Mouse (Mus musculus) hindbrain, embryonic 11.5 days (tissue): ENCODE results near the gene Gm20388. TPM values are rescaled to one million over a fixed set of nuclear protein-coding genes. Genes with fewer than 3 reads are reported as not detected.

Experiments used
- ATAC-seq: fragments of 200-750 bp; cut with Nextera tagmentation; 2 replicates; pipeline ENCODE4 v1.8.0; 2017; ENCODE audit warnings: mild to moderate bottlenecking, moderate TSS enrichment, moderate library complexity; ENCODE audit not compliant: low FRiP score
- DNase-seq: peaks from one replicate; pipeline ENCODE4 v3.0.0-alpha.2; 2015; ENCODE audit warnings: low spot score
- H3K27ac ChIP-seq: fragments of 300-500 bp; sonication (generic); 2 replicates; pipeline ENCODE4 v1.5.1; 2014; ENCODE audit warnings: mild to moderate bottlenecking, low read depth, low read length
- H3K27me3 ChIP-seq: fragments of 300-500 bp; sonication (generic); 2 replicates; pipeline ENCODE4 v1.6.1; 2014; ENCODE audit warnings: mild to moderate bottlenecking, low read length, moderate library complexity, mixed read lengths; ENCODE audit not compliant: control insufficient read depth, insufficient read depth
- H3K36me3 ChIP-seq: fragments of 300-500 bp; sonication (generic); 2 replicates; pipeline ENCODE4 v1.6.1; 2014; ENCODE audit warnings: mild to moderate bottlenecking, low read length, moderate library complexity, mixed read lengths; ENCODE audit not compliant: control insufficient read depth, insufficient read depth
- H3K4me1 ChIP-seq: fragments of 300-500 bp; sonication (generic); replicated peaks from 2 replicates; pipeline ENCODE4 v1.6.1; 2014; ENCODE audit warnings: low read length, mixed read lengths; ENCODE audit not compliant: control insufficient read depth, insufficient read depth
- H3K4me2 ChIP-seq: fragments of 300-500 bp; sonication (generic); replicated peaks from 2 replicates; pipeline ENCODE4 v1.6.1; 2014; ENCODE audit warnings: mild to moderate bottlenecking, low read depth, low read length
- H3K4me3 ChIP-seq: fragments of 300-500 bp; sonication (generic); 2 replicates; pipeline ENCODE4 v1.5.1; 2014; ENCODE audit warnings: low read depth, low read length
- H3K9ac ChIP-seq: fragments of 300-500 bp; sonication (generic); 2 replicates; pipeline ENCODE4 v1.6.1; 2014; ENCODE audit warnings: low read depth, low read length
- H3K9me3 ChIP-seq: fragments of 300-500 bp; sonication (generic); 2 replicates; pipeline ENCODE4 v1.6.1; 2016; ENCODE audit warnings: low read length; ENCODE audit not compliant: control insufficient read depth
- WGBS: fragments of 180-500 bp; shearing (Covaris S2); extraction: QIAGEN DNeasy Blood & Tissue Kit; methylation state at CpG from one replicate; pipeline ENCODE4 v1.1.7; 2014; 5-methylcytosine and 5-hydroxymethylcytosine counted together
- polyA plus RNA-seq: library from polyadenylated mRNA; unstranded; fragments of >200 nt; fragmentation: Nextera tagmentation; extraction: Ambion mirVana; gene quantifications from 2 replicates; pipeline ENCODE4 v1.2.1, GENCODE M21; 2014

Gm20388 gene
- polyA plus RNA-seq, 1 experiment from 2014 or later: 11.8 TPM

DNA sequence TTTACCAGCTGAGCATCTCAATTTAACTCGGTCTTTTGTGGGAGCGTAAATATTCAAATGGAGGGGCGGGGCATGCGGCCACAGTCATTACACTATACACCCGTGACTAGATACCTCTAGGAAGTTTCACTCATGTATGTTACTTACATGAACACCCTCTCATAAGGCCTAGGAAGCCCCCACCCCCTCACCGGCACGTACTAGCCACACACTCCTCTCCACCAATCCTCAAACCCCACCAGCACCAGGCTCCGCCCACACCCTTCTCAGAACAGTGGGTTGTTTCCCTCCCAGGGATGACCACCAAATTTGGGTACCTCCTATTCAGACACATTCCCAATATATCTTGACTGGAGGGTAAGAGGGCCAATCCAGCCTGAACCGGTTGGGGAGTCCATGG lies 696.8 kb downstream of the Gm20388 start:
- 88% methylated on average over 9 of the region's 9 CpGs for WGBS
- H3K4me2 ChIP-seq: no peak overlapping the region

DNA sequence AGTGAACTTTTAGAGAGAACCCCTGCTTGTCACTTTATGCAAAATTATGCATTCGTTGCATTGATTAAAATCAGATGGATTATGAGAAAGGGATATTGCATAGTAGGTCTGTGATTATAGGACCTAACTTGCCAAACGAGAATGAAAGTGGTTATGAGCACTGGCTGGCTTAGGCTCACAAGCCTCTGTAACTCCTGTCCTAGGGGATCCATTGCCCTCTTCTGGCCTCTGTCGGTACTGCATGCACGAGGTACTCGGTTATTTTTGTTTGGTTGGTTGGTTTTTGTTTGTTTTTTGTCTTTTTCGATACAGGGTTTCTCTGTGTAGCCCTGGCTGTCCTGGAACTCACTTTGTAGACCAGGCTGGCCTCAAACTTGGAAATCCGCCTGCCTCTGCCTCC lies 697.2 kb downstream of the Gm20388 start:
- H3K4me1 ChIP-seq: 0 out of 2 replicates have a peak, but pooled peaks cover under 1% of the 10 kb centered on the region
- ATAC-seq (peak; percentile 60; the same call in 1 of the 2 replicates), DNase-seq (peak; percentile 84)
- H3K9me3 ChIP-seq: no peaks in the 10 kb centered on the region
- WGBS: 13% methylated on average over 7 of the region's 7 CpGs
- H3K27ac ChIP-seq: no peak overlapping the region
- no peak overlapping the region for H3K4me2 ChIP-seq
- no peaks in the 10 kb centered on the region for H3K36me3 ChIP-seq
- 0 out of 2 replicates have a peak, but pooled peaks cover 4% of the 10 kb centered on the region for H3K27me3 ChIP-seq
- no peak overlapping the region for H3K9ac ChIP-seq
- no peak overlapping the region for H3K4me3 ChIP-seq

More for the DNA sequence above, 696.8 kb downstream of the Gm20388 start:
- Histone ChIP-seq H3K4me3 (no peak overlapping the region), H3K9ac (no peak overlapping the region), H3K4me1 (peaks cover 3% of the 10 kb centered on the region; the same call in 1 of the 2 replicates), H3K27me3 (0 out of 2 replicates have a peak, but pooled peaks cover 4% of the 10 kb centered on the region), H3K27ac (no peak overlapping the region), H3K36me3 (no peaks in the 10 kb centered on the region), H3K9me3 (no peaks in the 10 kb centered on the region)
- ATAC-seq (peak; percentile 65; the same call in 1 of the 2 replicates), DNase-seq (no peak)

GRCm38 (mm10) chr8:120610824-120611223 lies 700.2 kb downstream of the Gm20388 start:
- Histone ChIP-seq H3K36me3 (no peaks in the 10 kb centered on the region), H3K9ac (no peak overlapping the region), H3K4me3 (no peak overlapping the region), H3K9me3 (no peaks in the 10 kb centered on the region), H3K4me2 (no peak overlapping the region), H3K27ac (no peak overlapping the region), H3K27me3 (0 out of 2 replicates have a peak, but pooled peaks cover 4% of the 10 kb centered on the region), H3K4me1 (no peaks in the 10 kb centered on the region)
- DNase-seq (no peak), ATAC-seq (no peak)
- 79% methylated on average over 6 of the region's 6 CpGs for WGBS

- ATAC-seq (no peak), DNase-seq (no peak)
- H3K9me3 ChIP-seq: no peaks in the 10 kb centered on the region
- no peak overlapping the region for H3K27ac ChIP-seq
- 0 out of 2 replicates have a peak, but pooled peaks cover 2% of the 10 kb centered on the region for H3K27me3 ChIP-seq
- no peaks in the 10 kb centered on the region for H3K36me3 ChIP-seq
- H3K4me2 ChIP-seq: no peak overlapping the region
- peaks cover 9% of the 10 kb centered on the region; the same call in 1 of the 2 replicates for H3K4me1 ChIP-seq
- H3K4me3 ChIP-seq: no peak overlapping the region
- no peak overlapping the region for H3K9ac ChIP-seq
- 91% methylated on average over 3 of the region's 3 CpGs for WGBS
Measured at GRCm38 (mm10) chr8:120614491-120614890, 703.9 kb downstream of the Gm20388 start.

GRCm38 (mm10) chr8:120616663-120617626 lies 706.3 kb downstream of the Gm20388 start:
- DNase-seq: peak; percentile 63

GRCm38 (mm10) chr8:120618110-120618509 lies 707.5 kb downstream of the Gm20388 start:
- DNase-seq (peak; percentile 94), ATAC-seq (peak; percentile 73)
- Histone ChIP-seq H3K27ac (peak overlapping the region; percentile 58; the same call in 1 of the 2 replicates), H3K4me2 (no peak overlapping the region), H3K27me3 (no peaks in the 10 kb centered on the region), H3K4me1 (peaks cover 15% of the 10 kb centered on the region), H3K9me3 (no peaks in the 10 kb centered on the region), H3K9ac (peak overlapping the region; percentile 32; the same call in 1 of the 2 replicates), H3K4me3 (no peak overlapping the region), H3K36me3 (no peaks in the 10 kb centered on the region)
- WGBS: 0% methylated on average over 6 of the region's 6 CpGs

More at GRCm38 (mm10) chr8:120616663-120617626, 706.3 kb downstream of the Gm20388 start:
- WGBS: 22% methylated on average over 6 of the region's 8 CpGs
- ATAC-seq: peak; percentile 73
- H3K9me3 ChIP-seq: no peaks in the 10 kb centered on the region
- peaks cover 13% of the 10 kb centered on the region for H3K4me1 ChIP-seq
- H3K27ac ChIP-seq: peak overlapping the region; percentile 58
- no peaks in the 10 kb centered on the region for H3K36me3 ChIP-seq
- 0 out of 2 replicates have a peak overlapping the region, but pooled peaks have one; percentile 4 for H3K9ac ChIP-seq
- H3K27me3 ChIP-seq: no peaks in the 10 kb centered on the region
- H3K4me3 ChIP-seq: no peak overlapping the region
- H3K4me2 ChIP-seq: no peak overlapping the region

- Histone ChIP-seq H3K36me3 (no peaks in the 10 kb centered on the region), H3K27me3 (no peaks in the 10 kb centered on the region), H3K4me1 (peaks cover 15% of the 10 kb centered on the region), H3K9ac (no peak overlapping the region), H3K9me3 (no peaks in the 10 kb centered on the region), H3K4me2 (no peak overlapping the region), H3K27ac (no peak overlapping the region), H3K4me3 (no peak overlapping the region)
- ATAC-seq: no peak
- whole genome bisulfite sequencing: 77% methylated on average over 11 of the region's 11 CpGs
- DNase-seq: no peak
Measured at GRCm38 (mm10) chr8:120619235-120620180, 708.9 kb downstream of the Gm20388 start.

DNA sequence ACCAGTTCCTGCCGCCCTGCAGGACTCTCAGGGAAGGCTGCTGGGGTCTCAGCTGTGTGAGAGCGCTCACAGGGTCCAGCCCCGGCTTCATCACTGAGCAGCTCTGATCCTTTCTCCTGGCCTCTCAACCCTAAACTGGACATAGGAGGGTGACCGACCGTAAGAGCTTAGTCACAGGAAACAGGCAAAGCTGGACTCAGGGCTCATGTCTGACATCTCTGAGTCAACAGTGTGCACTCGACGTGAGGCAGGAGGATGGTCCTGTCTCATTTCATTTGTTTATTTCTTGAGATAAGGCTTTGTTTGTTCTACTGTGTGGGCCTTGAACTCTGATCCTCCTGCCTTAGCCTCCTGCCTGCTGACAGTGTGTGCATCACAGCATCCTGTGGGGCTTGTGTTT lies 709.8 kb downstream of the Gm20388 start:
- Histone ChIP-seq H3K9me3 (no peaks in the 10 kb centered on the region), H3K4me1 (peaks cover 15% of the 10 kb centered on the region), H3K36me3 (no peaks in the 10 kb centered on the region), H3K9ac (no peak overlapping the region), H3K4me3 (no peak overlapping the region), H3K27ac (no peak overlapping the region), H3K27me3 (no peaks in the 10 kb centered on the region), H3K4me2 (no peak overlapping the region)
- no peak for ATAC-seq
- 53% methylated on average over 7 of the region's 7 CpGs for WGBS
- DNase-seq: no peak
